Mouse (Mus musculus): ENCODE data around the gene Ttc22.

Gene Ttc22

DNA sequence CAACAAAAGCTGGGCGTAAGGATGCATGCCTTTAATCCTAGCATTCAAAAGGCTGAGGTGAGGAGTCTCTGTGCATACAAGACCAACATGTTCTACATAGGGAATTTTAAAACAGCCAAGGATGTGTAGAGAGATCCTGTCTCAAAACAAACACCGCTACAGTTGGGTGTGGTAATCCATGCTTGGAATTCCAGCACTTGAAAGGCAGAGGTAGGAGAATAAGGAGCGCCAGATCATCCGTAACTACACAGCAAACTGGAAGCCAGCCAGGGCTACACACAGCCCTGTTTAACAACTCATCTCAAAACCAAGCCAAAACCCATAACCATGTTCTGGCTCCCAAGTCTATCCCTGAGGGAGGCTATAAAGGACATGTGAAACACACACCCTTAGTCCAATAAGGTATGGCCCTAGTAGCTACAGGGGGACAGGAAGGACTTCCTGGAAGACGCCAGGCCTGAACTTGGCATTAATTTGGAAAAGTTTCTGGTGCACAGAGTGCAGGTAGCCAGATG, 41.8 kb downstream of the Ttc22 start:
- DNase-seq (ENCODE audit: low read depth, low spot score): no peak

GRCm38 (mm10) chr4:106664697-106665096, 42.5 kb downstream of the Ttc22 start:
- no peak for DNase-seq (ENCODE audit: low read depth, low spot score)

GRCm38 (mm10) chr4:106665269-106665668, 43.0 kb downstream of the Ttc22 start:
- DNase-seq (ENCODE audit: low read depth, low spot score): no peak

DNA sequence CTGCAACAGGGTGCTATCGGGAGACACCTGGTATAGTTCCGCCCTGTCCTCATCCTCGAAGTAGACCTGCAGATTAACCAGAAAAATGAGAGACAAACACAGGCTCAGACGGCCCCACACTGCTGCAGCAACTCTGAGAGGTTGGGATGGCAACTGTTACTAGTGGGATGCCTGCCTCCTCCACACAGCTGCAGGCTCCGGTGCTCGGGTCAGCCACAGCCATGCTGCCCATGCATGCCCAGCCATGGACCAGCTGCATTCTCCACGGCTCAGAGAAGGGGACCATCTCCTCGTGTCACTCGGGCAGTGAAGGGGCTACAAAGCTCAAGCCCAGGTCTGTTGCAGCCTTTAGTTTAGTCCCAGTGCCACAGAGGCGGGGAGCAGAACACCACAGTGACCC, 43.4 kb downstream of the Ttc22 start:
- DNase-seq (ENCODE audit: low read depth, low spot score): no peak

- no peak for DNase-seq (ENCODE audit: low read depth, low spot score)
These were observed 44.3 kb downstream of the Ttc22 start for GRCm38 (mm10) chr4:106666546-106666945.

DNA sequence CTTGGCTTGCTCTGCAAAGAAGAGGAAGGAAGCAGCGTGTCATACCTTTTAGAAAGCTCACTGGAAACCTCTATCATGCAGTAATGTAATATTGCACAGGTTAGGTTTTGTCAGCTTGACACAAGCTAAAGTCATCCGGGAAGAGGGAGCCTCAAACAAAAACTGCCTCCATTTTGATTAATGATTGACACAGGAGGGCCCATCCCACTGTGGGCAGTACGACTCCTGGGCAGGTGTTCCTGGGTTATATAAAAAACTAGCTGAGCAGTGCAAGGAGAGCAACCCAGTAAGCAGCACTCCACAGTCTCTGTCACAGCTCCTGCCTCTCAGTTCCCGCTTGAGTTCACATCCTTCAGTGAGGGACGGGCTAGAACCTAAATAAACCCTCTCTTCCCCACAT, 54.5 kb downstream of the Ttc22 start:
- no peak for DNase-seq (ENCODE audit: low read depth, low spot score)

DNA sequence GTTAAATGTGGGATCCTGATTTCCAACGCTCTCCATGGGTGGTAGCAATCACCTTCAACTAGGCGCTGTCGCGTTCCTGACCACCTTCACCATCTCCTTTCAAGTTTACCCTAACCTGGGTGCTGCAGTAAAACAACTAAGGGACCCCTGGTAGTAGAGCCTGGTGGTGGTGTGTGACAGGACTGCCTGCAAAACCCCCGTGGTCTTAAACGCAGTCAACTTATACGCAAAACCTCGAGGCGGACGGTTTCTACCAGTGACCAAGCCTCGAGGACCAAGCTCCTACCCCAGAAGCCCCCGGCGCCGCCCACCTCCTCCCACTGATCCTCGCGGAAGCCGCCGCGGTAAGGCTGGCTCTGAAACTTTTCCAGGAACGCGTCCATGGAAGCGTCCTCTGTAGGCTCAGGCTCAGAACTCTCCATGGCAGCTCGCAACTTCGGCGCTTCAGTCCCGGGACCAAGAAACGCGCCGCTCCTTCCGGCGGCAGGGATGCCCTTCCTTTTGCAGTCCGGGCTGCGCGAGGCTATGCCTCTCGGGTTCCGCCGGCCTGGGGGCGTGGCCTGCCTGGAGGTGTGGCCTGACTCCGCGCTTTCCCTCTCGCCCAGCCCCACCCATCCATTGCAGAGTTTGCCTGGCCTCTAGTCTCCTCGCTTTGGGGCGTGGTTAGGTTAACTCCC, 56.3 kb downstream of the Ttc22 start, which contains the start of gene Ttc4:
Gene Ttc4, minus strand, starts transcription at position 503 of the 677 bp plus-strand sequence.
- DNase-seq (ENCODE audit: low read depth, low spot score): peak; percentile 66

- DNase-seq (ENCODE audit: low read depth, low spot score): no peak
These were observed 56.9 kb downstream of the Ttc22 start for GRCm38 (mm10) chr4:106679152-106679551.

DNA sequence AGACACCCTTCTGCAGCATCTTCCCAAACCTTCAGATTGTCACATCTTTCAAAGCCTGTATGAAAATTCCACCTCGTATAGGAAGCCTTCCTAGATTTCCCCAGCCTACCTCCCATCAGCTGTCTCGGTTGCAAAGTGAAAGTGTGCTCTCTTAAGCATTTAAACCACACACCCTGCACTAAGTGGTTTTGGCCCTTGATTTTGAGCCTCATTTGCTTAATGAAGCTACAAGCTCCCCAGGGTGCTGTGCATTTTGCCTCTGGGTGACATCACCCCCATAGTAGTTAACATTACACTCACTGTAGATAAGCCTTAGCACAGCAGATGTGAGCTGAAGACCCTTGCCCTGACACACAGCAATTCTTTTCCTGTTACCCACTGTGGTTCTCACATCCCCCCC, 58.7 kb downstream of the Ttc22 start:
- no peak for DNase-seq (ENCODE audit: low read depth, low spot score)

- no peak for DNase-seq (ENCODE audit: low read depth, low spot score)
These were observed 66.5 kb downstream of the Ttc22 start for GRCm38 (mm10) chr4:106688636-106689296.
